Mouse (Mus musculus) erythroblast, embryonic 14.5 days (primary cell): ENCODE data around the gene Cacna1d.

Experiments
- GATA1 ChIP-seq: IDR thresholded peaks from 2 replicates; pipeline ENCODE4 v1.6.1; 2012; ENCODE audit warnings: low read length, inconsistent platforms, mixed read lengths
- TAL1 ChIP-seq: IDR thresholded peaks from 3 replicates; pipeline ENCODE4 v1.6.1; 2012; ENCODE audit warnings: low read length, inconsistent platforms, mixed read lengths

DNA sequence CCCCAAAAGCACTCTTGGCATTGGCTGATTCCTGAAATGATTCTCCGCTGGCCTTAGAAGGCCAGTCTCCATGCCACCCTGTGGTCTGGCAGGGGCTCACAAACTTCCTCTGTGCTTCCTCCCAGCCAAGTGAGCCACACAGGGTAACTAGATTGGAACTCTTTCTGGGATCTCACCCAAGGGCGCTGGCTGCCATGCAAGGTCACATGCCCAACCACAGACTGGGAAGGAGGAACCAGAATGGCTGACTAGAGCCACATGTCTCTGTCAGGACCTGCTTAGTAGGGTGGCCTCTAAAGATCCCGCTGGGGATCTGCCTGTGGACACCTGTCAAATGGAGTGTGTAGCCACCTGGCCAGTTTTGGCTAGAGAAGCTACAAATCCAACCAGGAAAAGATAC lies 273.1 kb downstream of the Cacna1d start:
- TF ChIP-seq GATA1 (no peak), TAL1 (no peak)
